Mouse (Mus musculus) cerebellum, adult 9-10 months (tissue): ENCODE data around the gene Myo5c.
A peak's percentile ranks its signal among the peaks of the same experiment; 100 is the strongest.
"Not testable (repeated sequence)": the region's sequence is repeated elsewhere in the genome, so short reads cannot be mapped to it uniquely, and the experiment has no call there.

Source experiments
- DNase-seq: peaks from one replicate; pipeline ENCODE4 v3.0.0; 2022

Gene Myo5c

DNA sequence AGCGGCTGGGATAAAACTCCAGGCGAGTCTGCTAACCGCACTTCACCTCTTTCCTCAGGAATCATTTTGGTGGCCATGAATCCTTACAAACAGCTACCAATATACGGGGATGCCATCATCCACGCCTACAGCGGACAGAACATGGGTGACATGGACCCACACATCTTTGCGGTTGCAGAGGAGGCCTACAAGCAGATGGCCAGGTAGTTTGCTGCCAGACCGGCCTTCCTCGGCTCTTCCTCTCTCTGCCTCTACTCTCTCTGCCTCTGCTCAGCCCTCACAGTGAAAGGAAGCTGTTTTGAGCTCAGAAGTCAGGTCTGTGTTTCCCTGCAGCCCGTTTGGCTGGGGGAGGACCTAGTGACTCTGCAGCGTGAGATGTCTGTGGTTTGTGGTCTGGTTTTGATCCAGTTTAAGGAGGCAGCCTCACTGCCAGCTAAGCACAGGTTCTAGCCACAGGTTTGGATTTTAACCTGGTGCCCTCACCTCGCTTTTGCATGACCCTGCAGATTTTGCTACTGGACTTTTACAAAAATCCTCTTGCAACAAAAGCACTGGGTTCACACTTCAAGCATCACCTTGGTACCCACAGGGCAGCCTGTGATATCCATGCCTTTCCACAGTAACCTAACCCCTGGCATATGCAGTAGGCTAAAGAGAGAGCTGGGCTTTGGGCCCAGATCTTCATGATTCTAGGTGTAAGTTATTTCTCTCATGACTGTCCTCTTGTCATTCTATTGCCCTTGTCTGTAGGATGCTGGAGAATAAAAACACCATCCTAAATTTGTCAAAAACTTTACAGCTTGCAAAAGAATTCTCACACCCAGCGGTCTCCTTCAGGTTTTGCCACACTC is 14.5 kb downstream of the Myo5c start:
- no peak for DNase-seq

DNA sequence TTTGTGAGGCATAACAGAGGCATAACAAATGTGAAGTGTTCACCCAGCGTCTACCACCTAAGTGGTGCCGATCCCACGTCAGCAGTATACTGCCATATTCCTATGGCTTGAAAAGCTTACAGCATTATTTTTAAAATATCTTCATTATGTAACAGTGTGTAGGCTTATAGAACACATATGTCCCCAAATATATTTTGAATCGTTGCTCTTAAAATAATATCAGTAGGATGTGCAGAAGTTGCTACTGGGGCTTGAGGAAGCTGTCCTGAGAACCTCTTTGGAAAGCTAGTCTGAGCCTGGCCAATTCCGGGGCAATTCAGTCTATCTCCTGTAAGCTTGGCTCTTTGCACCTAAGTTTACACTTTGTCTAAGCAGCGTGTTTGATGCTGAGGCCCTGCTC is 16.1 kb downstream of the Myo5c start:
- DNase-seq = no peak

DNA sequence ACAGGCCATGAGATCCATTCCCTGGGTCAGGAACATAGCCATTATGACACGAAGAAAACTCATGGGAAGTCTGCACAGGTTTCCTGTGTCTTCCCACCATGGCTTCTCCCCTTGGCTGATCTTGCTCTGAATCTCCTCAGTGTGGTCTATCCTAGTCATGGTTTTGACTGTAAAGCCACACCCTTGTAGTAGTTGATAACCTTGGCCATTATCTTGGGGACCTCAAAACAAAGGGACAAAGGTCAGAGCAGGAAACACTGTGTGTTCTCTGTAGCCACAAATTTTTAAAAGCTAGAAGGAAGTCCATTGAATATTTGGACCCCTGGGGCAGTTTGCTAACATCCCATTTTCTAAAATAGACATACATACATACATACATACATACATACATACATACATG is 16.5 kb downstream of the Myo5c start:
- DNase-seq = no peak

DNA sequence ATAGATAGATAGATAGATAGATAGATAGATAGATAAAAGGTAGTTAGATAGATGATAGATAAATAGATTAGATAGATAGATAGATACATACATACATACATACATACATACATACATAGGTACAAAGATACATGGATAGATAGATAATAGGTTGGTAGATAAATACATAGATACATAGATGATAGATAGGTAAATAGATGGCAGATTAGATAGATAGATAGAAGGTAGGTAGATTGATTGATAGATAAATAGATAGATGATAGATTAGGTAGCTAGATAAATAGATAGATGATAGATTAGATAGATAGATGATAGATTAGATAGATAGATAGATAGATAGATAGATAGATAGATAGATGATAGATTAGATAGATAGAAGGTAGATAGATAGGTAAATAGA is 17.1 kb downstream of the Myo5c start:
- DNase-seq = no peak

DNA sequence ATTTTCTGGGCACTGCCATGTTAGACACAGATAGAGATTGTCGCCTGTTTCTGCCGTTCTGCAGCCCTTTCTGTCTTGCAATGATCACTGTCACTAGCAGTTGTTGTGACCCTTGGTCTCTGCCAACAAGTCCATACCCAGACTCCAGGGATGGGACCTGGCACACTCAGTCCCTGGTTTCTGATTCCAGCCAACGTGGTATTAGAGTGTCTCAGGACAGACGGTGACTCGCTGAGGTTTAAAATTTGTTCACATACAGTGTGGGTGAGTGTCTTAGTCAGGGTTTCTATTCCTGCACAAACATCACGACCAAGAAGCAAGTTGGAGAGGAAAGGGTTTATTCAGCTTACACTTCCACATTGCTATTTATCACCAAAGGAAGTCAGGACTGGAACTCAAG is 21.3 kb downstream of the Myo5c start:
- DNase-seq = not testable (repeated sequence)

DNA sequence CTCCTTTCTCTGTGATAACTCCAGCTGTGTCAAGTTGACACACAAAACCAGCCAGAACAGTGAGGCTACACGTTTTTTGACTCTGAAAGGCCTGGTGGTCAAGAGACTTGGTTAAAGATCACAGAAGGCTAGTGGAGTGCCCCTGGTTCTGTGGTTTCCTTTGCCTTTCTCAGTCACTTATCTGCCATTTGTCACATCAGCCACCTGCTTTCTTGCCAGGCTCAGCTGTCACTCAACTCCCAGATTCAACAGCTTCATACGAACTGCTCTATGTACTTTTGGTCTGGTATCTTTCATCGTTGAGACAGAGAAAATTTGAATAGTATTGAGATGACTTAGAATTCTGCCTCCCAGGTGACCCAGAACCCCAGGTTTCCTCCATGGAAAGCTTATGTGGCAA is 21.9 kb downstream of the Myo5c start:
- no peak for DNase-seq

DNA sequence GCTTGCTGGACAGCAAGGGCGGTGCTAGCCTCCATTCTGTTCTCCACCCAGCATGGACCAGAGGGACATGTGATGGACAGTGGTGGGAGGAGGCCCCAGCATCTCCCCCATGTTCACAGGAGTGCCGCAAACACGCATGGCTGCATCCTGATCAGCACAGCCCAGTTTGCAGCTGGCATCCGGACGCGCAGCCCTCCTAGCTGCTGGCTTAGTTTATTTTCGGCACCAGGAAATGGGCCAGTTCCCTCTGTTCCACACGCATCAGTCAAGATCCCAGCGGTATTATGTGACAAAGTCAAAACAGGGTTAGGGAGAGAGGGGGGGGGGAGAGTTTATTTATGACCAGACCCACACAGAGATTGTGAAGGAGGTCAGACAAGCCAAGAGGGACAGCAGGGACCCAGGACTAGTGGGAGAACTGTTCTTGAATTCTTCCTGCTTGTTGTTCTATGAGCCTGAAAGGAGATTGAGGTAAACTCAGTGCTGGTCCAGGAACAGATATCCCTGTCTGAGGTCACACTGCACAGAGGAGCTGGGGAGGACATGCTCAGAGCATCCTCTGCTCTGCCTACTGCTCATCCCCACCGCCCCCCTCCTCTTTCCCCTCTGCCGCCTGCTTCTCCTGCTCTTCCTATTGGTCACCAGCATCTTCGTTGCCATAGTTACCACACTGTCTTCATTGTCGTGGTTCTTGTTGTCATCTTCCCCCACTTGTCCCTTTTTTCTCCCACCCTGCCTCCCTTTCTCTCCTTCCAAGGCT is 22.6 kb downstream of the Myo5c start:
- no peak for DNase-seq

DNA sequence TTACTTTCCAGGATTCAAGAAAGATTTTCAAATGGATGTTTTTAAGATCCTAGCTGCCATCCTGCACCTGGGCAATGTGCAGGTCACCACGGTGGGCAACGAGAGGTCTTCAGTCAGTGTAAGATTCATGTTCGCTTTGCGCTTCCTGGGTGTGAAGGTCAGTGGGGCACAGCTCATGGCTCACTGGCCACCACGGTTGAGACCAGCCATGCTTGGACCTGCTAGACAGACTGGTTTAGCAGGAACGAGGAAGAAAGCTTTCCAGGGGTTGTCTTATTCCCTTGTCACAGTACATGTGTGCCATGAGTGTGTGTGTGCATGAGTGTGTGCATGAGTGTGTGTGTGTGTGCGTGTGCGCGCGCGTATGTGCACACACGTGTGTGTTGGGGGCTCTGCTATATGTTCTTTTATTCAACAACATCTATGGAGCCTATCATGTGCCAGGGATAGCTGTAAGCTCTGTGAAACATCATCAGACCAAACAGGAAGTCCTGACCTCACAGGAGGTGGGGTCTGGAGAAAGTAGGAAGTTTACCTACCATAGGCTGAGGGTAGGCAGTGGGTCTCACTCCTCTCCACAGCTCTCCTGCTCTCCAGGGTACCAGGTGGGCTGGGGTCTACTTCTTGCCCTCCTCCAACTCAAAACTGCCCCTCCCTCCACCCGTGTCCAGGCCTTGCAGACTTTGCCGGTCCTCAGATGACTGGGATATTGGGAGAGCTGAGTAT is 24.2 kb downstream of the Myo5c start:
- no peak for DNase-seq

DNA sequence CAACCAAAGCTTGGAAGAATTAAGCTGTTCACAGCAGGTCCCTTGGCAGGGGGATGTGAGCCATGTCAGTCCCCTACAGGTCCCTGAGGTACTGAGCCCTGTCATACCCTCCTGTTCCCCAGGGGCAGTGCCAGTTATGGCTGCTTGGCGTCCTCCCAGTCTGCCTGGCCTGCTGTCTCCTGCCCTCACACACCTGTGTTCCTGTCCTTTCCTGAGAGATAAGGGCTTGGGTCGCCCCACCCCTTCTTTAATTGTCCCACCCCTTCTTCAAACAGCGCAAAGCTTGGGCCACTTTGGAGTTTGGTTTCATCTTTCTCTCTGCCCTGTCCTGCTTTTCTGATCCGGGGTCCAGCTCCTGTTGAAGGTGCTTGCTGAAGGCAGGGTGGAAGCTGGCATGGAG is 27.0 kb downstream of the Myo5c start:
- no peak for DNase-seq

DNA sequence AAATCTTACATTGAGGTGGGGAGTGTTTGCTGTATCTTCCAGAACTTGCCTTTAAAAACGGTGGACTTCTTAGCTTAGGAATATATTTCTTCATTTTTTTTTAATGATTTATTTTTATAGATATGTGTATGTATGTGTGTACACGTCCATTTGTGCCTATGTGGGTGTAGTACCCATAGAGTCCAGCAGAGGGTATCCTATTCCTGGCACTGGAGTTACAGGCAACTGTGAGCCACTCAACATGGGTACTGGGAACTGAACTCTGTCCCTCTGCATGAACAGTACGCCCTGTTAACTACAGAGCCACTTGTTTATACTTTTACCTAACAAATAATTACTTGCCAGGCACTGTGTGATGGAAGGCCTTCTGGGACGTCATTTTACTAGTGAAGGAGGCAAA is 27.8 kb downstream of the Myo5c start:
- no peak for DNase-seq

DNA sequence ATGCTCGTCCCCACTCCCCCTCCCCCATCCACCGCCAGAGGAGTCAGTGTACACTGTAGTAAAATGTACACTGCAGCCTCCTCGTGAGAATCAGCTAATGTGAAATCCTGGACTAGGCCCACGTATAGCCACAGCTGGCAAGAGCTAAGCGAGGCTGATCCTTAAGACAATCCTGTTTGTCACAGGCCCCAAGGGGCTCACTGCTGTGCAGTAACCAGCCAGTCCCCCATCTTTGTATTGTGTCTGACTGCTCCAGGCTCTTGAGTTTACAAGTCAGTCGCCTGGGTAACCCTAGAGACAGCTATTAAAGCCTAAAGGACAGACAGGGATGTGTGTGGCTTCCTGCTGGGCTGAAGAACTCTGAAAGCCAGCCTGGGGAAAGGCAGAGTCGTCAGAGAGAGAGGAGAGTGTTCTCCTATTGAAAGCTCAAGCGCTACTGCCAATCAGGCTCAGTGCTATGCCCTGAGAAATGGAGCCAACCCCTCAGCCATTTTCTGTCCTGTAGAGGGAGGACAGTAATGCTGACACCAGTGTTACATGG is 29.6 kb downstream of the Myo5c start:
- DNase-seq = no peak

DNA sequence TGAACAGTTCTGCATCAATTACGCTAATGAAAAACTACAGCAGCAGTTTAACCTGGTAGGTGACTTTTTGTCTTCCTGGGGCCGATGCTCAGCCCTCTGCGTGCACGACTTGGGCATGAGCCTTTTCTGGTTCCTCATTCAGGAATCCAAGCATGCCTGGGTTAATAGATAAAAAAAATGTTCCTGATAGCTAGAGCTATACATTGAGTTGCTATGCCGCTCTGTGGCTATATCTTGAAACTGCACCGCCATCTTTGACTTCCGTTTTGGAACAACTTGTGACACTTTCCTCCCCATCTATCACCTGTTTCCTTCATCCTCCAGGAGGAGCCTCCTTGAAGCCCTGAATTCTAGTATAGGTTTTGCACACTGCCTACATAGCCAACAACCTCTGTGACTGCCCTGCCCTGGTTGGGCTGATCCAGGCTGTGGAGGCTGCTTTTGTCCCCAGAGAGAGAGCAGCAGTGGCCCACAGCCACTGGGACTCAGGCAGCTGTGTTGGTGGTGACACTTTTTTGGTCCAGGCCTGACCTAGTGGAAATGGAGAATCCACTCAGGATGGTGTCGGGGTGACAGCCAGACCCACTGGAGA is 30.5 kb downstream of the Myo5c start:
- no peak for DNase-seq

DNA sequence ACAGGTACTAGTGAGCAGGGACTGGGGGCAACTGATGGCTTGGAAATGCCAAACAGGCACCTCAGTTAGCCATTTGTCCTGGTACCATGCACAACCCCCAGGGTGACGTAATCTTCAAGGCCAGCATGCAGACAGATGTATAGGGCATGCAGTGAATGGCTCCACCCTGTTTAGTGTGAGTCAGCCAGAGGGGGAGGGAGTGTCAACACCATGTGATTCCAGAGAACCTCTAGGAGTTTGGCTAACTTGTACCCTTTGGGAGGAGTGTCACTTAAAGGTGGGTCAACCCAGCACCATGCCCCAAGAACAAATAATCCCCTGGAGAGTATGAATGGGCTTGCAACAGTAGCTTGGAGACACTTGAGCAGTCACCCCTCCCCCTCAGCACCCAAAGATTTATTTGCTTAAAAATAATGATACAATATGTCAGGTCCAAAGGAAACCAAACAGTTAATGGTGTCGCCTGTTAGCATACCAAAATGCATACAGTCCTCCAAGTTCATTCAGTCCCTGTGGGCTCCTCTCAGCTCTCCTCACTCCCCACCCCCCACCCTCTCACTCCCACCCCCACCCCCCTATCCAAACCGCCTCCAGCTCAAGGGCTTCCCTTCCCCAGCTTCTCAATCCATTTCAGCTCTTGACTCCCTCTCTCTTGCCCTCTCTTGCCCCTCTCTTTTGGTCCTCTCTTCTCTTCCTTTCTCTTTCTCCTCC is 32.3 kb downstream of the Myo5c start:
- no peak for DNase-seq

DNA sequence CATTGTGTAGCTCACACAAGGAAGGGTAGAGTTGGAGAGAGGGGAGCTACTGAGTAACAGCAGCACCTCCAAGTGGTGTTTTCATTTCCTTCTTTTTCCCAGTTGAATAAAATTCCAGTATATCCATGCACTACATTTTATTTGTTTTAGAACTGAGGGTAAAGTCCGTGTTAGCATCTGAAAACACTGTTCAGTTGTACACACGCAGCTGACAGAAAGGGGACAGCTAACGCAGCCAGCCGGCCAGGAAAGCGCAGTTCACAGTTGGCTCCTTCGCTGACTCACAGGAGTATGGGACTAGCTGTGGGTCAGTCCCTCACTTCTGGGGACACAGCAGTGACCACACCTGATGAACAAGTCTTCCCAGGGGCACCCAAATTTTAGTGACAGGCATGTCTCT is 35.3 kb downstream of the Myo5c start:
- no peak for DNase-seq

DNA sequence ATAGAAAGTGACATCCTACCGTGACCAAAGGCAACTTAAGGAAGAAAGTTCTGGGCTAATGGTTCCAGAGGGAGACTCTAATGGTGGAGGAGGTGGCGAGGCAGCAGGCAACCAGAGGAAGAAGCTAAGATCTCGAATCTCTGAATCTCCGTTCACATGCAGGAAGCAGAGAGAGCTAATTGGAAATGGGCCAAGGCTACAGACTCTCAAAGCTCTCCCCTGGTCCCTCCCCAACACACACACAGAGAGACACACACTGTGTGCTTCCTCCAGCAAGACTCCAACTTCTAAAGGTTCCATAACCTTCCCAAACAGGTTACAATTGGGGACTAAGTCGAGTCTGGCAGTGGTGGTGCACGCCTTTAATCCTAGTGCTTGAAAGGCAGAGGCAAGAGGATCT is 38.6 kb downstream of the Myo5c start:
- no peak for DNase-seq

DNA sequence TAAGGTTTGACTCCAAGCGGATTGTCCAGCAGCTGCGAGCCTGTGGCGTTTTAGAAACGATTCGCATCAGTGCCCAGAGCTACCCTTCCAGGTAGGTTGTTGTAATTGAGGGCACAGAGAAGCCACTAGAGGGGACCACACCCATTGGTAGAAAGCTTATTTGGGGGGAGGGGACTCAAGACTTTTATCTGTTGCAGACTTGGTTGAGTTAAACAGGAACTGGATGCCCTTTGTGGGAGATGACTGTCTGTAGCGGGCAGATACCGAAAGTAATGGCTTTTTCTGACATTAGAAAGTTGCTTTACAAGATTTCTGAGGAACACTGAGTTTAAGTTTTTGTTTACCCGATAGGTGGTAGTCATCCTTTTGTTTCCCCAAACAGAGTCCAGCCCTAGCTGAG is 39.7 kb downstream of the Myo5c start:
- no peak for DNase-seq

DNA sequence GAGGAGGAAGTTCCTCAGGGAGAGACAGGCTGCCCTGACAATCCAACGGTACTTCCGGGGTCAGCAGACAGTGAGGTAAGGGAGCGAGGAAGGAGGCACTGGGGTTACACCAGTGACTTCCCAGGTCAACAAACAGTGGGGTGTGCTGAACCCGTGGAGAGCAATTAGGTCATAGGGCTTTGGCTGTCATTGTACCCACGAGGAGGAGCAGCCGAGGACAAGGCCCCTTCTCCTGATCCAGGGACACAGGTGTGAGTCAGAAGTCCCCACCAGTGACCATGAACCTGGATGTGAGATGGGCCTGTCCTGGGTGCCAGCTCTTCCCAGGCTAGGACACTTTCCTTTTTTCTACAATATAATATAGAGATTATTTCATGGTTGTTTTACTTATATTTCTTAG is 41.8 kb downstream of the Myo5c start:
- no peak for DNase-seq

DNA sequence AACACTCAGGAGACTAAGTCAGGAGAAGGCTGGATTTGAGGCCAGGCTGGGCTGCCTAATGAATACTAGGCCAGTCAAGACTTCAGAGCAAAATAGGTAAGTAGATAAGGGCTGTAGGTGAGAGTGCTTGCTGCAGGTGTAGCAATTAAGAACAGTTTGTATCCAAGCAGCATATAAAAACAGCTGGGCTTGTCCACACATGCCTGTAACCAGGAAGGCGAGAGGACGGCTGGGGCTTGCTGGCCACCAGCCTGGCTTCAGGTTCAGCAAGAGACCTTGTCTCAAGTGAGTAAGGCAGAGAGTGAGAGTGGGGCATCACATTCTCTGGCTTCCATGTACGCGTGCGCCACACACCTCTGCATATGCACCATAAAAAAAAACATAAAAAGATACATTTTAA is 42.7 kb downstream of the Myo5c start:
- no peak for DNase-seq

DNA sequence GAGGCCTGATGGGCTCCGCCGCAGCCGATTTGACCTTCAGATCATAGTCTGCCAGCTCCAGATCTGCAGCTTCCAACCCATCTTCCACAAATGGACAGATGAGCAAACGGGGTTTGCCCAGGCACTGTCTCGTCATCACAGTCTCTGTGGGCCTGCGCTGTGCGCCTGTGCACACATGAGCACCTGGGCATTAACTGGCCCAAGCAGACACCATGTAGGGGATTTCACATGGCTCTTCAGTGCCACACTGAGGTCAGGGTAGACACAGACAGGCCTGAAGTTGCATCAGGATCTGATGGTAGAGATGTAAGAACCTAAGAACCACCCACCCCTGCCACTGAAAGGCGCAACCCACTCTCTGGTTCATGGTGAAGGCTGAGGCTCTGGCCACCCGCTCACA is 43.2 kb downstream of the Myo5c start:
- no peak for DNase-seq

DNA sequence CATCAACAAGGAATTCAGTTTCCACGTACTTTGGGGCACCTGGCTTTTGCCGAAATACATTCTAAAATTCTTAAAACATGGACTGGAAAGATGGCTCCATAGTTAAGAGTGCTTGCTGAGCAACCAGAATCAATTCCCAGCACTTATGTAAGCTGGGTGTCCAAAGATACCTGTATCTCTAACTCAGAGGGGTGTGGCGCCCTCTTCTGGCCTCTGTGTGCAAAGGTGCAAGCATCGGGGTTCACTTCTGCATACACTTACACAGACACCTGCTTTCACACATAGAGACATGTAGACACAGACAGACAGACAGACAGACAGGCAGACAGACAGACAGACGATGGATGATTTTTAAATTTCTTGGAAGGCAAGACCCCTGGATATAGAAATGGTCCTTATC is 49.0 kb downstream of the Myo5c start:
- DNase-seq = peak; percentile 76

DNA sequence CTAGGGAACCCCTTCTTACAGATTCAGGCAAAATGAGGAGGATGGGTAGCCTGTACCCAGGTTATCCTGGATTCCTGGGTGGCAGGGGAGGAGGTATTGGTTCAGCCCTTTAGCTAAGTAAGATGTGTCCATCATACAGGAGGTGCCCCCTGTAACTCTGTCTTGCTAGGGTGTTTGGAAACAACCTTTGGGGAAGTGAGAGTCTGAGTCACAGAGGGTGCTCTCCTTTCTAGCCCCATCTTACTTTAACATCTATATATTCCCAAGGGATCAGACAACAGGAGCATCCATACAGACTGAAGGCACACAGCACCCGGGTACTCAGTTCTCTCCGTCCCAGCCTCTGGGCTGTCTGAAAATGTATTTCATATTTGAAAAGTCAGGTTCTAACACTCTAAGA is 50.4 kb downstream of the Myo5c start:
- no peak for DNase-seq

DNA sequence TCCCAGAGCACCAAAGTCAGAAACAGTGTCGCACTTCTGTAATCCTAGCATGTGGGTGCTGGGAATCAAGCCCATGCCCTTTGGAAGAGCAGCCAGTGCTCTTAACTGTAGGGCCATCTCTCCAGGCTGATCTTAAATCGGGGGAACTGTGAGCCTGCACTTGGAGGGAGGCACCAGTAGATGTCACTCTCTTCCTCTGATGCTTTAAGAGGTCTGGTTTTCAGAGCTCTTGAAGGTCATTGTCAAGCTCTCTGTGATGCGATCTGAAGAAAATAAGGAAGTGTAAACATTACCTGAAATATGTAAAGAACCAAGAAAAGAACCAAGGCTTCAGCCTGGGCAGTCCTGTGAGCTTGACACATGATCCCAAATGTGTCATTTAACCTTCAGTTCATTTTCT is 51.0 kb downstream of the Myo5c start:
- peak; percentile 93 for DNase-seq

DNA sequence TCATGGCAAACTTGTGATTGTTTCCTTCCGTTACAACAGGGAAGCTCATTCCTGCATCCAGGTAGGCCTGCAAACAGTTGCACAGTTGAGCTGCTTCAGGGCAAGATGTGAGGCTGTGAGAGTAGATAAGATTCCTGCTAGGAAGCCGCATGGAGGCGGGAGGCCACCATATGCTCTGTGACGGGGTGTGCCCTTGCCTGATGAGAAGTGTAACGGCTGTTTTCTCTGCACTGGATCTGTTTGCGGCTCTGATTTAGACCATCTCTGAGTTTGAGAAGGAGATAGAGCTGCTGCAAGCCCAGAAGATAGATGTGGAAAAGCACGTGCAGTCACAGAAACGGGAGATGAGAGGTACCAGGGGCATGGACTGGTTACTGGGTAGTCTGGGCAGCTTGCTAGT is 51.8 kb downstream of the Myo5c start:
- DNase-seq = peak; percentile 86
